Mouse (Mus musculus) hindbrain, embryonic 15.5 days (tissue): ENCODE measurements at regions not wholly inside any gene's neighbourhood (a gene's known extent, or its start where the extent isn't known, plus 50 kb on each side); places are given as distances from the start of the nearest gene placed in this dataset.

Experiments
- ATAC-seq: fragments of 200-750 bp; cut with Nextera tagmentation; 2 replicates; pipeline ENCODE4 v1.8.0; 2017; ENCODE audit warnings: low read depth, moderate number of reproducible peaks, moderate TSS enrichment; ENCODE audit not compliant: low FRiP score
- H3K27ac ChIP-seq: fragments of 300-500 bp; sonication (generic); replicated peaks from 2 replicates; pipeline ENCODE4 v1.5.1; 2015; ENCODE audit warnings: mild to moderate bottlenecking, inconsistent platforms
- H3K27me3 ChIP-seq: fragments of 300-500 bp; sonication (generic); 2 replicates; pipeline ENCODE4 v1.6.1; 2015; ENCODE audit warnings: control low read depth, inconsistent platforms
- H3K36me3 ChIP-seq: fragments of 300-500 bp; sonication (generic); 2 replicates; pipeline ENCODE4 v1.6.1; 2015; ENCODE audit warnings: control low read depth, inconsistent platforms
- H3K4me1 ChIP-seq: fragments of 300-500 bp; sonication (generic); replicated peaks from 2 replicates; pipeline ENCODE4 v1.6.1; 2015; ENCODE audit warnings: control low read depth, inconsistent platforms
- H3K4me2 ChIP-seq: fragments of 300-500 bp; sonication (generic); 2 replicates; pipeline ENCODE4 v1.6.1; 2015; ENCODE audit warnings: moderate library complexity, mild to moderate bottlenecking, inconsistent platforms
- H3K4me3 ChIP-seq: fragments of 300-500 bp; sonication (generic); 2 replicates; pipeline ENCODE4 v1.5.1; 2015; ENCODE audit warnings: mild to moderate bottlenecking, inconsistent platforms
- H3K9ac ChIP-seq: fragments of 300-500 bp; sonication (generic); 2 replicates; pipeline ENCODE4 v1.6.1; 2015; ENCODE audit warnings: inconsistent platforms
- H3K9me3 ChIP-seq: fragments of 300-500 bp; sonication (generic); 2 replicates; pipeline ENCODE4 v1.6.1; 2016; ENCODE audit warnings: control low read depth, inconsistent platforms
- WGBS: fragments of 180-500 bp; shearing (Covaris S2); methylation state at CpG from one replicate; pipeline ENCODE4 v1.1.7; 2015; 5-methylcytosine and 5-hydroxymethylcytosine counted together

- no peak overlapping the region for H3K27ac ChIP-seq
- no peaks in the 10 kb centered on the region for H3K9me3 ChIP-seq
- H3K9ac ChIP-seq, result no peak overlapping the region
- no peaks in the 10 kb centered on the region for H3K36me3 ChIP-seq
- no peak for ATAC-seq
- 94% methylated on average over 4 of the region's 4 CpGs for WGBS
- no peak overlapping the region for H3K4me2 ChIP-seq
- no peak overlapping the region for H3K4me3 ChIP-seq
- no peaks in the 10 kb centered on the region for H3K27me3 ChIP-seq
- no peaks in the 10 kb centered on the region for H3K4me1 ChIP-seq
Measured at GRCm38 (mm10) chr4:98228193-98228592, 154.9 kb downstream of the Tm2d1 start.

DNA sequence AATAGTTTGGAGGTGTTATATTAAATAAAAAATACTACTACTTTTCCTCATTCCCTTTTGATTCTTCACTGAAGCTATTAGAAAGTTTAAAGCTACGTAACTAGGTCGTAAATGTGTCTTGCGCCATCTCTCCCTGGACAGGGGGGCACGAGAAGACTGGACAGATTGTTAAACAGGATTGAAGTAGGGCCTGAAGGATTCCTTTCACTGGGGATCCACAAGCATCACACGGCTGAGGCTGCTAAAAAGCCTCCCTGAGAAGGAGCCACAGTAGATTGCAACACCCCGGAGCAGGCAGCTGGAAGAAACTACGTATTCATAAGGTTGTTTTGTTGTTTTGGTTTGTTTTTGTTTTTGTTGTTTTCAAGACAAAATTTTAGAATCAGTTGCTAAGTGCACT lies 158.7 kb downstream of the Tm2d1 start:
- Histone ChIP-seq H3K27ac (no peak overlapping the region), H3K4me2 (no peak overlapping the region), H3K4me1 (no peaks in the 10 kb centered on the region), H3K36me3 (no peaks in the 10 kb centered on the region), H3K9me3 (no peaks in the 10 kb centered on the region), H3K9ac (no peak overlapping the region), H3K27me3 (no peaks in the 10 kb centered on the region), H3K4me3 (no peak overlapping the region)
- 79% methylated on average over 7 of the region's 7 CpGs for WGBS
- ATAC-seq, result no peak

- Histone ChIP-seq H3K4me3 (no peak overlapping the region), H3K27ac (no peak overlapping the region), H3K9ac (no peak overlapping the region), H3K4me1 (no peaks in the 10 kb centered on the region), H3K4me2 (no peak overlapping the region), H3K9me3 (no peaks in the 10 kb centered on the region), H3K27me3 (no peaks in the 10 kb centered on the region), H3K36me3 (no peaks in the 10 kb centered on the region)
- no peak for ATAC-seq
- 58% methylated on average over 8 of the region's 8 CpGs for WGBS
Measured at GRCm38 (mm10) chr4:98223429-98223828, 159.7 kb downstream of the Tm2d1 start.

DNA sequence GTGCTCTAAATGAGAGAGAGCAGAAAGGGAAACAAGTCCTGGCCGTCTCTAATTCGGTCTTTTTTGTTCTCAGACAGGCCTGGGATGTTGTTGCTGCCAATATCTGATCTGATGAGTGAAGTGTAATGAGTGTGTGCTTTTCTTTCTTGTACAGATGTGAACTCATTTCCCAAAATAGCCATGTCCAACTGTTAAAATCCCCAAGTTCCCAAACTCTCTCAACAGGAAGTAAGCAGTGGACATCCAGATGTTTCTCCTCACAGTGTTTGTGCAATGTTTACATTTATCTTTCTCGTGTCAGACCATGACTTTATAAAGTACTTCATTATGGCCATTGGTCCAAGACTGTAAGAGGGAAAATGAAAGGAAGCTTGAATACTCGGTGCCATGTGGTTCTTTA lies 161.5 kb downstream of the Tm2d1 start:
- 87% methylated on average over 4 of the region's 4 CpGs for WGBS
- Histone ChIP-seq H3K9me3 (no peaks in the 10 kb centered on the region), H3K27me3 (no peaks in the 10 kb centered on the region), H3K9ac (no peak overlapping the region), H3K4me1 (no peaks in the 10 kb centered on the region), H3K36me3 (no peaks in the 10 kb centered on the region), H3K4me2 (no peak overlapping the region), H3K4me3 (no peak overlapping the region), H3K27ac (no peak overlapping the region)
- ATAC-seq, result no peak

DNA sequence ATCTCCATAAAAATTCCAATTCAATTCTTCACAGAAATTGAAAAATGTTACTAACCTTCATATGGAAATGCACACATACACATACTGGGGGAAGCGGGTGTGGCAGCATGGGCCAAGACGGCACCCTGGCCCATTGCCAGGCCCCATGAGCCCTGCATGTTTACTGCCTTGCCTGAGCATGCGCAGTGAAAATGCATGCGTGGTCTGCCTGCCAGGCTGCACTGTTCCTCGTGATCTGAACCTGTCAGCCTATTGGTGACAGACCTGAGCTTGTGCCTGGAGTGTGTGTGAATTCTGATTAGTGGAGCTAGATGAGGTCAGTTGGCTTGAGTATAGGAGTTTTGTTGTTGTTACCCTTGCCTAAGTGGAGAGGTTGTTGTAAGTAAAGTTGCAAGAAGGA lies 167.9 kb downstream of the Tm2d1 start:
- H3K4me1 ChIP-seq, result no peaks in the 10 kb centered on the region
- no peak for ATAC-seq
- no peak overlapping the region for H3K27ac ChIP-seq
- H3K36me3 ChIP-seq, result no peaks in the 10 kb centered on the region
- WGBS, result 80% methylated on average over 5 of the region's 5 CpGs
- no peak overlapping the region for H3K4me3 ChIP-seq
- H3K4me2 ChIP-seq, result no peak overlapping the region
- no peaks in the 10 kb centered on the region for H3K9me3 ChIP-seq
- no peaks in the 10 kb centered on the region for H3K27me3 ChIP-seq
- no peak overlapping the region for H3K9ac ChIP-seq

GRCm38 (mm10) chr4:98207446-98207845 lies 175.7 kb downstream of the Tm2d1 start:
- Histone ChIP-seq H3K27me3 (no peaks in the 10 kb centered on the region), H3K4me3 (no peak overlapping the region), H3K36me3 (no peaks in the 10 kb centered on the region), H3K4me2 (no peak overlapping the region), H3K4me1 (no peaks in the 10 kb centered on the region), H3K27ac (no peak overlapping the region), H3K9me3 (no peaks in the 10 kb centered on the region), H3K9ac (no peak overlapping the region)
- no peak for ATAC-seq
- 91% methylated on average over 8 of the region's 8 CpGs for WGBS

DNA sequence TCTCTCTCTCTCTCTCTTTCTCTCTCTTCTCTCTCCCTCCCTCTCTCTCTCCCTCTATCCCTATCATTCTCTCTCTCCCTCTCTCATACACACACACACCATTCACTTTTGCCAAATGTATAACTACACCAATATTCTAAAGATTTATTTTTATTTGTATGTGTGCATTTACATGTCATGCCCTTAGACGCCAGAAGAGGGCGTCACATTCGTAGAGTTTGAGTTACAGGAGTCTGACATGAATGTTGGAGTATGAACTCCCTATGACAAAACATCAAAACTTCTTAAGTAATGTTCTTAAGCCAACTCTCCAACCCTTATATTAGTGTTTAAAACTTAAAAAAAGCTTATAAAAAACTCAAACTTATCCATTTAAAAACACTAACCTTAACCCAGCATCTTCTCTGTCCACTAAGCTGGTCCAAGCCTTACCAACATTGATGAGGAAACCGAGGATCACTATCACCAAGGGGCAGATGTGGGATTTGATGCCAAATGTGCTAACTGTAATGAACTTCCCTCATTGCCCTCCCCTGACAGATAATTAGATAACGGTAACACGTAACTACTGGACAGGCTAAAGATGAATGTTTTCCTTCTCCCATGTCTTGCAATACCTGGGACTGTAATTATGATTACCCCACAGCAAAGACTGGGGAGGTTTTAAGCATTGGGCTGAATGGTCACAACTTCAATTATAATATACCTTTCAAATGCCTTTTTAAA lies 176.7 kb downstream of the Tm2d1 start:
- WGBS, result 55% methylated on average over 6 of the region's 6 CpGs

DNA sequence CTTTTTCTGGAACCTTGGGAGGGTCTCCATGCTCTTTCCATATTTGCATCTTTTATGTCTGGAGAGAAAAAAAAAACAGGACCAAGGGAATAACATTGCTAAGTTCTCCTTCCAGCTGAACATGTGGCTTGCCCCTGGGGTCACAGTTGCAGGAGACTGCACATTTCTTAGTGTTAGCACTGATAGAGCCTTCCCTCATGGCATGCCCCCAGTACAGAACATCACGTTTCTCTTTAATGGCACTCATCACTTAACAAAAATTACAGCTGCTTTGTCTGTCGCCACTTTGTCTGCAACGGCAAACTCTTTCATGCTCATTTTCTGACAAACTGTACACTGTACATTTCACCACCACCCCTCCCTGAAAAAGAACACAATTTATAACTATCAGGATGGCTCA lies 180.0 kb downstream of the Tm2d1 start:
- no peak for ATAC-seq
- Histone ChIP-seq H3K27ac (no peak overlapping the region), H3K9ac (no peak overlapping the region), H3K9me3 (no peaks in the 10 kb centered on the region), H3K4me2 (no peak overlapping the region), H3K4me1 (no peaks in the 10 kb centered on the region), H3K36me3 (no peaks in the 10 kb centered on the region), H3K27me3 (no peaks in the 10 kb centered on the region), H3K4me3 (no peak overlapping the region)
- 83% methylated on average over 3 of the region's 3 CpGs for WGBS

More for the DNA sequence above, 176.7 kb downstream of the Tm2d1 start:
- no peak overlapping the region for H3K27ac ChIP-seq
- no peak overlapping the region for H3K9ac ChIP-seq
- no peak for ATAC-seq
- H3K4me2 ChIP-seq, result no peak overlapping the region
- no peaks in the 10 kb centered on the region for H3K27me3 ChIP-seq
- no peaks in the 10 kb centered on the region for H3K4me1 ChIP-seq
- H3K36me3 ChIP-seq, result no peaks in the 10 kb centered on the region
- no peak overlapping the region for H3K4me3 ChIP-seq
- no peaks in the 10 kb centered on the region for H3K9me3 ChIP-seq

DNA sequence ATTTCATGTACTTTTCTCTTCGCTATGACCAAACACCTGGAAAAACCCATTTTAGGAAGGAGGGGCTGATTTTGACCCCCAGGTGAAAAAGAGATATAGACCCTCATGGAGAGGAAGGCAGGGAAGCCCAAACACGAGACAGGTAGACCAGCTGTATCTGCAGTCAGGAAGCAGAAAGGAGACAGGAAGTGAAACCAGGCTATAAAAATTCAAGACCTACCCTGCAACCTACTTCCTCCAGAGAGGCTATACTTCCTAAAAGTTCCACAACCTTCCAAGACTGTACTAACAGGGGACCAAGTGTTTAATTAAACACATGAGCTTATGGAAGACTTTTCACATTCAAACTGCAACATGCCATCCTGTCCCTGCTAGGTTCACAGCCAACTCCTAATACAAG lies 180.9 kb downstream of the Tm2d1 start:
- Histone ChIP-seq H3K27me3 (no peaks in the 10 kb centered on the region), H3K27ac (no peak overlapping the region), H3K4me3 (no peak overlapping the region), H3K4me1 (no peaks in the 10 kb centered on the region), H3K36me3 (no peaks in the 10 kb centered on the region), H3K9me3 (no peaks in the 10 kb centered on the region), H3K9ac (no peak overlapping the region), H3K4me2 (no peak overlapping the region)
- no peak for ATAC-seq
- WGBS, result 84% methylated on average over 2 of the region's 2 CpGs

- Histone ChIP-seq H3K27ac (no peak overlapping the region), H3K4me2 (no peak overlapping the region), H3K4me3 (no peak overlapping the region), H3K9ac (no peak overlapping the region), H3K27me3 (no peaks in the 10 kb centered on the region), H3K9me3 (no peaks in the 10 kb centered on the region), H3K36me3 (no peaks in the 10 kb centered on the region), H3K4me1 (no peaks in the 10 kb centered on the region)
- no peak for ATAC-seq
- WGBS, result 90% methylated on average over 3 of the region's 3 CpGs
Measured at GRCm38 (mm10) chr4:98201102-98201501, 182.0 kb downstream of the Tm2d1 start.

DNA sequence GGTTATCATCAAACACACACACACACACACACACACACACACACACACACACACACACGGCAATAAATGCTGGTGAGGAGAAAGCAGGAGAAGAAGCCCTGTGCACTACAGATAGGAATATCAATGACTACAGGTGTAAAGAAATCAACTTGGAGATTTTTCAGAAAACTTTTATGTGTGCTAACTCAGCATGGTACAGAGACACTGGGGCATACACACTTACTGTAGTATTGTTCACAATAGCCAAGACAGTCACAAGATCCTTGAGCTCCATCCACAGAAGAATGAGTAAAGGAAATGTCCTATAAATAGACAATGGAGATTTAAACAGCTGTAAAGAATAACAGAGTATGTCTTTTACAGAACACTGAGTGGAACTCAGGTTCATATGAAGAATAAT lies 182.4 kb downstream of the Tm2d1 start:
- Histone ChIP-seq H3K9me3 (no peaks in the 10 kb centered on the region), H3K4me2 (no peak overlapping the region), H3K36me3 (no peaks in the 10 kb centered on the region), H3K4me3 (no peak overlapping the region), H3K9ac (no peak overlapping the region), H3K27ac (no peak overlapping the region), H3K4me1 (no peaks in the 10 kb centered on the region), H3K27me3 (no peaks in the 10 kb centered on the region)
- ATAC-seq, result no peak
- 58% methylated on average over 1 of the region's 1 CpGs for WGBS

DNA sequence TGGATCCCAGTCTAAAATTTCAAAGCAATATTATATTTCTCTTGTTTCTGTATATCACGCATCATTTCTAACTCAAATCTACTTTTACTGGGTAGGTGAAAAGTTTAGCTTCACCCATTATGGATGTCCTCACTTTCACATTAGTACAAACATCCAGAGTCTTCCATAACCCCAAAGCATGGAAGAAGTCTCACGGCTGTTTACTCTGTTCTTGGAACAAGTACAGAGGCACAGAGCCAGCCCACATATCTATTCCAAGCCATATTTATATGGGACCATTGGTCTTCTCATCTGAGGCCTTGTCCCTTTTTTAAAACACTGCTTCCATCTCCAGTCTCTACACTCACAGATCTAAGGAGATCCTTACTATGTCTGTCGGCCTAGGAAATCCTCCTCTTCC lies 192.8 kb downstream of the Tm2d1 start:
- no peaks in the 10 kb centered on the region for H3K36me3 ChIP-seq
- H3K9me3 ChIP-seq, result no peaks in the 10 kb centered on the region
- H3K4me1 ChIP-seq, result no peaks in the 10 kb centered on the region
- no peak for ATAC-seq
- no peak overlapping the region for H3K27ac ChIP-seq
- 86% methylated on average over 3 of the region's 3 CpGs for WGBS
- H3K9ac ChIP-seq, result no peak overlapping the region
- H3K27me3 ChIP-seq, result no peaks in the 10 kb centered on the region
- H3K4me3 ChIP-seq, result no peak overlapping the region
- no peak overlapping the region for H3K4me2 ChIP-seq

GRCm38 (mm10) chr4:98189894-98190293 lies 193.2 kb downstream of the Tm2d1 start:
- Histone ChIP-seq H3K4me1 (no peaks in the 10 kb centered on the region), H3K9me3 (no peaks in the 10 kb centered on the region), H3K27ac (no peak overlapping the region), H3K27me3 (no peaks in the 10 kb centered on the region), H3K9ac (no peak overlapping the region), H3K4me2 (no peak overlapping the region), H3K4me3 (no peak overlapping the region), H3K36me3 (no peaks in the 10 kb centered on the region)
- 52% methylated on average over 1 of the region's 1 CpGs for WGBS
- no peak for ATAC-seq
